Mouse (Mus musculus): ENCODE results near the gene Sbsn. TPM values are rescaled to one million over a fixed set of nuclear protein-coding genes. Genes with fewer than 3 reads are reported as not detected.
A peak's percentile ranks its signal among the peaks of the same experiment; 100 is the strongest.
"Not testable (repeated sequence)": the region's sequence is repeated elsewhere in the genome, so short reads cannot be mapped to it uniquely, and the experiment has no call there.

Gene Sbsn
- total RNA-seq (2015; ENCODE audit: low replicate concordance) (not detected in 2 replicates), total RNA-seq (2017; ENCODE audit: low replicate concordance) (not detected in 2 replicates)

GRCm38 (mm10) chr7:30751086-30751669, at the start of gene Sbsn:
TSS of gene Sbsn (plus strand) at chr7:30751471.
- ATAC-seq (replicated peaks; ENCODE audit: low FRiP score, poor library complexity, severe bottlenecking): no peak

- ATAC-seq (replicated peaks; ENCODE audit: low FRiP score, poor library complexity, severe bottlenecking): no peak
These were observed 44.9 kb upstream of the Sbsn start for GRCm38 (mm10) chr7:30706214-30706882.

DNA sequence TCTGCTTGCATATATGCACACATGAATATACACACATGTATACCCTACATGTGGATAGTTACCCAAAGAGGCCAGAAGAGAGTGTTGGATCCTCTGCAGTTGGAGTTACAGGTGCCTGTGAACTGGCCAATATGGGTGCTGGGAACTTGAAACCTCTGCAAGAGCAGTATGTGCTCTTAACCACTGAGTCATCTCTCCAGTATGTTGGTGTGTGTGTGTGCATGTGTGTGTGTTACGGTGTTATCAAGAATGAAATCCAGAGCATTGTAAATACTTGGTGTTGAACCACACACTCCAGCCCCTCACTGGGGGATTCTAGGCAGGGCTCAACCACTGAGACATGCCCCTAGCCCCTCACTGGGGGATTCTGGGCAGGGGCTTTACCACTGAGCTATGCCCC, 43.8 kb upstream of the Sbsn start:
- no peak for ATAC-seq (replicated peaks; ENCODE audit: low FRiP score, poor library complexity, severe bottlenecking)

DNA sequence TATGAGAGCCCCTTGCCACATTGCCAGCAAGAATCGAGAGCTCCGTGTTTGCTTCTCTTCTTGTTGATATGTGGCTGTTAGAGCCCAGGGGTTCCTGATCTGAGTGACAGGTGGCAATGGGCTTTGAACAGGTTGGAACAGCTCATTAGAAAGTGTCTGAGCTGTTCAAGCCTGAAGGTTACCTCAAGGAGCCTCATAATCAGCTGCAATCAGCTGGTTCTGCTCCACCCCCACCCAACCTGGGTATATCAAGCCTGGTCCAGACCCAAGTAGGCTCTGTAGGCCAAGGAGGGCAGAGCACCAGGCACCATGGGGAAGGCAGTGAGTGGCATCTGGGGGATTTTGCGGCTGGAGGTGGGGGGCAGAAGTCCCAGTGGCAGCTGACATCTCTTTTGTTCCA, 39.3 kb upstream of the Sbsn start, which contains the start of gene Atp4a:
Gene Atp4a, plus strand, starts transcription at position 268 of the 400 bp plus-strand sequence.
- no peak for ATAC-seq (replicated peaks; ENCODE audit: low FRiP score, poor library complexity, severe bottlenecking)

DNA sequence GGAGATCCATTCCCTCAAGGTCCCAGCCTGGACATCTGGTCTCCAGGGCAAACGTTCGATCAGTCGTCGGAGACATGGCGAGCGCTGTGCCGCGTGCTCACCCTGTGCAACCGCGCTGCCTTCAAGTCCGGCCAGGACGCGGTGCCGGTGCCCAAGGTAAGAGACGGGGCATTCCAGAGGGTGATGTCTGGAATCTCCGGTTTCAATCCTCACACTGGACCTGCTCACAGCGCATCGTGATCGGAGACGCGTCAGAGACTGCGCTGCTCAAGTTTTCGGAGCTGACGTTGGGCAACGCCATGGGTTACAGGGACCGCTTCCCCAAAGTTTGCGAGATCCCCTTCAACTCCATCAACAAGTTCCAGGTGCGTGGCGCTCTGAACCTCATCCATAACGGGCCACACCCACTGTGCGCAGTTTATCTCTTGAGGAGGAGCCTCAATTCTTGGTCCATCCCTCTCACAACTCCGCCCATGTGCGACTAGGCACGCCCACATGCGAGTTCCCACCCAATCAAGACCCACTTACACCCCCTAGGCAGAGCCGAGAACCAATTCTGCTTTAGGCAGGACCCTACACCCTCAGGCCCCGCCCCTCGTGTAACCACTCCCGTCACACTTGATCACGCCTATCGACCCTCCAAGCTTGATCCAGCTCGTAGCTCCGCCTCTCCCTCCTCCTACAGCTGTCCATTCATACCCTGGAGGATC, 34.1 kb upstream of the Sbsn start:
- ATAC-seq (replicated peaks; ENCODE audit: low FRiP score, poor library complexity, severe bottlenecking): peak; percentile 88

DNA sequence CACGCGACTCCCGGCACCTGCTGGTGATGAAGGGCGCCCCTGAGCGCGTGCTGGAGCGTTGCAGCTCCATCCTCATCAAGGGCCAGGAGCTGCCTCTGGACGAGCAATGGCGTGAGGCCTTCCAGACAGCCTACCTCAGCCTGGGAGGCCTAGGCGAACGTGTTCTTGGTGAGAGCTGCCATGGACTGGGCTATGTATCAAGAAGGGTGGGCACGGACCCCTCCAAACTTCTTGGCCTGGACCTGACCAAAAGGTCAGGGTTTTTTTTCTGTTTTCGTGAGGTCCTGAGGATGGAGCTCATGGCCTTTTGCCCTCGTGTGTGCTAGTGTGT, 33.6 kb upstream of the Sbsn start:
- no peak for ATAC-seq (replicated peaks; ENCODE audit: low FRiP score, poor library complexity, severe bottlenecking)

DNA sequence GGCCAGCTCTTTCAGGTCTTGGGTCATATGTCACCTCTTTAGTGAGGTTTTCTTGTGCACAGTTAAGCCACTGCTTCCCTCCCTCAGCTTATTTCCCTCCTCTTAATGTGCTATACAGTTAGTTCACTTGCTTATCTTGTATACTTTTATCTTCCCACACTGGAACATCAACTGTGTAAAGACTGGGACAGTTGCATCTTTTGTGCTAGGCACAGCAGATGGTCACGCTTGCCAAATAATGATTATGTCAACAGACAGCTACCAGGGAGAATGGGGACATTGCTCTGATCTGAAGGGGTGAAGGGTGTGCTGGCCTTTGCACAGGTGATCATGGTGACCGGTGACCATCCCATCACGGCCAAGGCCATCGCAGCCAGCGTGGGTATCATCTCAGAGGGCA, 31.6 kb upstream of the Sbsn start:
- no peak for ATAC-seq (replicated peaks; ENCODE audit: low FRiP score, poor library complexity, severe bottlenecking)

DNA sequence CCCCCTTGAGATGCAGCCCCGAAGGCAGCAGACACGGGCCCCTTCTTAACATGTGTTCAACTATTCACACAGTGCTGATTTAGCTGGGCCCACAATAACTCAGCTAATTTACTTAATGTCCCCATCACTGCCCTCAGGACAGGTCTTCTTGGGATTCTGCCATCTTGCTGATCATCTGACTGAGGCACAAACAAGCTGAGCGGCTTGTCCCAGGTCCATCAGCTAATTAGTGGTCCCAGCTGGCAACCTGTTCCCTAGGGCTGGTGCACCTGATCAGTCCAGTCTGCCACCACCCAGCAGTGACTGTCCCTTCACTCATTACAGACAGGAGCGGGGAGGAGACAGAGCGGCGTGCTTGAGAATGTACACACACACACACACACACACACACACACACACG, 30.0 kb upstream of the Sbsn start:
- ATAC-seq (replicated peaks; ENCODE audit: low FRiP score, poor library complexity, severe bottlenecking): no peak

GRCm38 (mm10) chr7:30723274-30723953, 27.9 kb upstream of the Sbsn start:
- ATAC-seq (replicated peaks; ENCODE audit: low FRiP score, poor library complexity, severe bottlenecking): no peak

- no peak for ATAC-seq (replicated peaks; ENCODE audit: low FRiP score, poor library complexity, severe bottlenecking)
These were observed 23.1 kb upstream of the Sbsn start for GRCm38 (mm10) chr7:30728214-30728613.

DNA sequence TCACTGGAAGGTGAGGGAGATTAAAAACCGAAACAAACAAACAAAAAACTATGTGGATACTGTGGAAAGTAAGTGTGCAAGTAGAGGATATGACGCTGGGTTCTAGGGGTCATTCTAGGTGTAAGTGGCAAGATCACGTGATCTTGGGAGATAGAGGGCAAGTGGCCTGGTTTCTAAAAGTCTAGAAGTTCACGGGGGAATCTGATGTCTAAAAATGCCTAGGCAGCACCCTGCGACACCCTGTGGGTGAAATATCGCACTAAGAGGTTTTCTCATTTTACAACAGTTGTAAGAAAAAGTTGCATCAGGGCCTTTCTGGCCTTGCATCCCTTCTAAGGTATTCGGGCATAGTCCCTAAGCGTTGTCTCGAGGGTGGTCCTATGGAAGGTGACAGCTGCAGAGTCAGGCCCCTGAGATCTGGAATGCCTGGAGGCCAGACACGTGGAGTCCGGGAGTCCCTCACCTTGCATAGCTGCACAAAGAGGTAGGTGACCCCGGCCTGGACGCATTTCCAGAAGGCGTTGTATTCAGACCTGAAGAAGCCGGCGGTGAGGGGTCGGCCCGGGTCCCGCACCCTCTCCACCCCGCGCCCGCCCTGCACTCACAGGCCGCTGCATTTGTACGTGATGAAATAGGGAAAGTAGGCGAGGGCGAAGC, 22.4 kb upstream of the Sbsn start:
- ATAC-seq (replicated peaks; ENCODE audit: low FRiP score, poor library complexity, severe bottlenecking): no peak

- ATAC-seq (replicated peaks; ENCODE audit: low FRiP score, poor library complexity, severe bottlenecking): peak; percentile 94
These were observed 21.7 kb upstream of the Sbsn start, which contains the start of gene Tmem147 for GRCm38 (mm10) chr7:30729396-30730063. TSS of gene Tmem147 (minus strand) at chr7:30729540.

GRCm38 (mm10) chr7:30730064-30730722, 21.1 kb upstream of the Sbsn start:
- ATAC-seq (replicated peaks; ENCODE audit: low FRiP score, poor library complexity, severe bottlenecking): not testable (repeated sequence)

DNA sequence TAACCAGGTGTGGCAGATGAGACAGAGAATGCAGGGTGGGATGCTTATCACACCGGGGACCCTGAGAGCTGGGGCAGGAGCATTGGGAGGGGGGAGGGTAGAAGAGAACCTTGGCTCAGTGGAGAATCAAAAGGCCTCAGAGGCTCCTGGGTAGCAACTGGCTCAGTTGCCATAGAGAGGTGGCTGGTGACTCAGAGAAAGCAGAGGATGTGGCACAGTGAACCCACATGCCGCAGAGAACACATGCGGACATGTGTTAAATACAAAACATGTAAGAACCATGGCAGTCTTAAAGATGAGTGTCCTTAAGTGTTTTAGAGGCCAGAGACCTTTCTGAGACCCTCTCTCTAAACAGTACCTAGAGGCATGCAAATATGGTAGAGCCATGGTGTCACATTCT, 15.1 kb upstream of the Sbsn start:
- no peak for ATAC-seq (replicated peaks; ENCODE audit: low FRiP score, poor library complexity, severe bottlenecking)

DNA sequence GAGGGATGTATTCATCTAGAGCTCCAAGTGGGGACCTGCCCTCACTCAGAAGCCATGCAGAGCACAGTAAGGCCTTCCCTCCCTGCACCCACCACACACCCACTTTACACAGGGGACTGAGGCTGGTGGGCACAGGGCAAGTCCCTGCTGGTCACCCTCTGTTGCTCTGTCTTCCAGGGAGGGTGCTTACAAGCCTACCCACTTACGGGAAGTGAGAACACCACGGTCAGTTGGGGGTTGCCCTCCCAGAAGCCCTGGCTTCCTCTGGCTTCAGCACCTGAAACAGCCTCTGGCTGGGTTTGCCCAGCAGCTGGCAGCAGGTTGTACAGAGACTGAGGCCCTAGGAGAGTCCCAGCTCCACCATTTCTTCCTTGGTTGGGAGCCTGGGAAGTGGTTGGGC, 8.7 kb upstream of the Sbsn start:
- ATAC-seq (replicated peaks; ENCODE audit: low FRiP score, poor library complexity, severe bottlenecking): not testable (repeated sequence)

DNA sequence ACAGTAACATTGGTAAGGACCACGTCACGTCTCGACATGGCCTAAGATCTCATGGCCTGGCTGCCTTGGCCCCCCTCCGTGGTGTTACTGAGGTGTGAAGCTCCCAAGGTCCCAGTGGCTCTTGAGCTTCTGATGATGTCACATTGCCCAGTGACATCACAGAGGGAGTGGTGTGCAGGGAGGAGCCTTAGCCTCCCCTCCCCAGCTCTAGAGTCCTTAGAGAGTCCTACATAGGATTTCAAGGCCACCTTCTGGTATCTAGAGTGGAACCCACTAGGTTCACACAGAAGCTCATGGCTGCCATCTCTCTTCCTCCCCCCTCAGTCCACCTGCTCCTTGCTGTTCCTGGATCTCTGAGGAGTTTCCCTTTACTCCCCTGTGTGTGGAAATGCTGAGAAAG, 7.7 kb upstream of the Sbsn start, which contains the start of gene Gapdhs:
Gene Gapdhs, minus strand, starts transcription at position 65 of the 400 bp plus-strand sequence.
- not testable (repeated sequence) for ATAC-seq (replicated peaks; ENCODE audit: low FRiP score, poor library complexity, severe bottlenecking)

GRCm38 (mm10) chr7:30744022-30744598, 7.2 kb upstream of the Sbsn start:
- ATAC-seq (replicated peaks; ENCODE audit: low FRiP score, poor library complexity, severe bottlenecking): no peak

GRCm38 (mm10) chr7:30747525-30748204, 3.6 kb upstream of the Sbsn start:
- no peak for ATAC-seq (replicated peaks; ENCODE audit: low FRiP score, poor library complexity, severe bottlenecking)

Data from erythroblast, adult 5-6 weeks (primary cell).